Mouse (Mus musculus) heart, embryonic 11.5 days (tissue): ENCODE results near the gene Xrn2. TPM values are rescaled to one million over a fixed set of nuclear protein-coding genes. Genes with fewer than 3 reads are reported as not detected.

Experiments used
- ATAC-seq: fragments of 200-750 bp; cut with Nextera tagmentation; replicated peaks from 2 replicates; pipeline ENCODE4 v1.8.0; 2017; ENCODE audit warnings: moderate library complexity; ENCODE audit not compliant: insufficient number of reproducible peaks, low FRiP score, low TSS enrichment
- H3K27ac ChIP-seq: fragments of 300-500 bp; sonication (generic); 2 replicates; pipeline ENCODE4 v1.5.1; 2014; ENCODE audit warnings: mild to moderate bottlenecking, low read depth, low read length
- H3K27me3 ChIP-seq: fragments of 300-500 bp; sonication (generic); 2 replicates; pipeline ENCODE4 v1.6.1; 2014; ENCODE audit warnings: mild to moderate bottlenecking, low read length, mixed read lengths; ENCODE audit not compliant: control insufficient read depth, insufficient read depth
- H3K36me3 ChIP-seq: fragments of 300-500 bp; sonication (generic); 2 replicates; pipeline ENCODE4 v1.6.1; 2014; ENCODE audit warnings: mild to moderate bottlenecking, low read length, moderate library complexity, mixed read lengths; ENCODE audit not compliant: control insufficient read depth, insufficient read depth
- H3K4me1 ChIP-seq: fragments of 300-500 bp; sonication (generic); 2 replicates; pipeline ENCODE4 v1.6.1; 2014; ENCODE audit warnings: low read length; ENCODE audit not compliant: control insufficient read depth, insufficient read depth
- H3K4me2 ChIP-seq: fragments of 300-500 bp; sonication (generic); 2 replicates; pipeline ENCODE4 v1.6.1; 2014; ENCODE audit warnings: mild to moderate bottlenecking, moderate library complexity
- H3K4me3 ChIP-seq: fragments of 300-500 bp; sonication (generic); 2 replicates; pipeline ENCODE4 v1.5.1; 2014; ENCODE audit warnings: low read depth, low read length
- H3K9ac ChIP-seq: fragments of 300-500 bp; sonication (generic); 2 replicates; pipeline ENCODE4 v1.6.1; 2014; ENCODE audit warnings: mild to moderate bottlenecking, low read depth, low read length, moderate library complexity
- H3K9me3 ChIP-seq: fragments of 300-500 bp; sonication (generic); replicated peaks from 2 replicates; pipeline ENCODE4 v1.6.1; 2016; ENCODE audit warnings: low read length; ENCODE audit not compliant: control insufficient read depth
- WGBS: fragments of 180-500 bp; shearing (Covaris S2); extraction: QIAGEN DNeasy Blood & Tissue Kit; methylation state at CpG from one replicate; pipeline ENCODE4 v1.1.7; 2014; ENCODE audit not compliant: insufficient replicate concordance; 5-methylcytosine and 5-hydroxymethylcytosine counted together
- polyA plus RNA-seq: library from polyadenylated mRNA; unstranded; fragments of >200 nt; fragmentation: Nextera tagmentation; extraction: Ambion mirVana; gene quantifications from 2 replicates; pipeline ENCODE4 v1.2.1, GENCODE M21; 2014

The Xrn2 gene
- polyA plus RNA-seq, 1 experiment from 2014 or later: 70.3 TPM

- no peak overlapping the region for H3K27ac ChIP-seq
- H3K27me3 ChIP-seq: no peaks in the 10 kb centered on the region
- H3K9ac ChIP-seq: no peak overlapping the region
- no peak overlapping the region for H3K4me2 ChIP-seq
- H3K4me3 ChIP-seq: no peak overlapping the region
- ATAC-seq: no peak
- no peaks in the 10 kb centered on the region for H3K9me3 ChIP-seq
- peaks cover 3% of the 10 kb centered on the region for H3K36me3 ChIP-seq
- WGBS: 85% methylated on average over 2 of the region's 2 CpGs
- no peaks in the 10 kb centered on the region for H3K4me1 ChIP-seq
Measured at GRCm38 (mm10) chr2:147073962-147074361, 61.2 kb downstream of the Xrn2 start.

- no peak for ATAC-seq
- peaks cover 3% of the 10 kb centered on the region for H3K36me3 ChIP-seq
Measured at GRCm38 (mm10) chr2:147074399-147074798, 61.6 kb downstream of the Xrn2 start.

GRCm38 (mm10) chr2:147082391-147082790 is 69.6 kb downstream of the Xrn2 start:
- no peak for ATAC-seq
- H3K9ac ChIP-seq: no peak overlapping the region
- no peak overlapping the region for H3K27ac ChIP-seq
- no peaks in the 10 kb centered on the region for H3K9me3 ChIP-seq
- peaks cover 59% of the 10 kb centered on the region for H3K27me3 ChIP-seq
- H3K4me1 ChIP-seq: peaks cover 12% of the 10 kb centered on the region; the same call in 1 of the 2 replicates
- 72% methylated on average over 4 of the region's 4 CpGs for WGBS
- H3K4me3 ChIP-seq: no peak overlapping the region
- no peaks in the 10 kb centered on the region for H3K36me3 ChIP-seq
- H3K4me2 ChIP-seq: no peak overlapping the region

More at GRCm38 (mm10) chr2:147074399-147074798, 61.6 kb downstream of the Xrn2 start:
- Histone ChIP-seq H3K27me3 (peaks cover under 1% of the 10 kb centered on the region; the same call in 1 of the 2 replicates), H3K9me3 (no peaks in the 10 kb centered on the region), H3K9ac (no peak overlapping the region), H3K4me1 (no peaks in the 10 kb centered on the region), H3K27ac (no peak overlapping the region), H3K4me3 (no peak overlapping the region), H3K4me2 (no peak overlapping the region)
- WGBS: 91% methylated on average over 4 of the region's 4 CpGs

GRCm38 (mm10) chr2:147083471-147084365 is 70.9 kb downstream of the Xrn2 start:
- no peak for ATAC-seq
- Histone ChIP-seq H3K9me3 (no peaks in the 10 kb centered on the region), H3K36me3 (no peaks in the 10 kb centered on the region), H3K4me2 (peak overlapping the region; percentile 75), H3K9ac (no peak overlapping the region), H3K27me3 (peaks cover 62% of the 10 kb centered on the region), H3K4me3 (peak overlapping the region; percentile 48), H3K27ac (no peak overlapping the region), H3K4me1 (peaks cover 12% of the 10 kb centered on the region; the same call in 1 of the 2 replicates)
- WGBS: 1% methylated on average over 71 of the region's 72 CpGs

GRCm38 (mm10) chr2:147084366-147085071 is 71.7 kb downstream of the Xrn2 start:
- H3K27me3 ChIP-seq: peaks cover 60% of the 10 kb centered on the region
- H3K9me3 ChIP-seq: no peaks in the 10 kb centered on the region
- peak overlapping the region; percentile 48 for H3K4me3 ChIP-seq
- H3K4me2 ChIP-seq: peak overlapping the region; percentile 75
- no peak overlapping the region for H3K9ac ChIP-seq
- 2% methylated on average over 86 of the region's 106 CpGs for WGBS
- H3K36me3 ChIP-seq: no peaks in the 10 kb centered on the region
- H3K4me1 ChIP-seq: peaks cover 12% of the 10 kb centered on the region; the same call in 1 of the 2 replicates
- ATAC-seq: 0 out of 2 replicates have a peak, but pooled peaks have one; percentile 22
- no peak overlapping the region for H3K27ac ChIP-seq

GRCm38 (mm10) chr2:147085072-147085870 is 72.5 kb downstream of the Xrn2 start, which contains the start of gene Nkx2-4:
Nkx2-4 (minus strand) TSS chr2:147085445.
- WGBS: under 1% methylated on average over 54 of the region's 82 CpGs
- 0 out of 2 replicates have a peak, but pooled peaks have one; percentile 31 for ATAC-seq
- H3K27me3 ChIP-seq: peaks cover 57% of the 10 kb centered on the region
- peak within 1 kb of the TSS; percentile 48 for H3K4me3 ChIP-seq
- peak within 1 kb of the TSS; percentile 75 for H3K4me2 ChIP-seq
- no peak within 1 kb of the TSS for H3K9ac ChIP-seq
- no peaks in the 10 kb centered on the region for H3K9me3 ChIP-seq
- peaks cover 12% of the 10 kb centered on the region; the same call in 1 of the 2 replicates for H3K4me1 ChIP-seq
- H3K27ac ChIP-seq: no peak within 1 kb of the TSS
- H3K36me3 ChIP-seq: no peaks in the 10 kb centered on the region

GRCm38 (mm10) chr2:147085937-147086336 is 73.1 kb downstream of the Xrn2 start:
- Histone ChIP-seq H3K9ac (no peak overlapping the region), H3K4me3 (no peak overlapping the region), H3K4me2 (no peak overlapping the region), H3K9me3 (no peaks in the 10 kb centered on the region), H3K4me1 (peaks cover 12% of the 10 kb centered on the region; the same call in 1 of the 2 replicates), H3K27me3 (peaks cover 56% of the 10 kb centered on the region), H3K36me3 (no peaks in the 10 kb centered on the region), H3K27ac (no peak overlapping the region)
- WGBS: 10% methylated on average over 6 of the region's 6 CpGs
- no peak for ATAC-seq

- Histone ChIP-seq H3K27ac (no peak overlapping the region), H3K9me3 (no peaks in the 10 kb centered on the region), H3K4me3 (no peak overlapping the region), H3K4me2 (no peak overlapping the region), H3K4me1 (peaks cover 12% of the 10 kb centered on the region; the same call in 1 of the 2 replicates), H3K9ac (no peak overlapping the region), H3K36me3 (no peaks in the 10 kb centered on the region), H3K27me3 (peaks cover 51% of the 10 kb centered on the region)
- WGBS: 20% methylated on average over 5 of the region's 5 CpGs
- ATAC-seq: no peak
Measured at GRCm38 (mm10) chr2:147086441-147086840, 73.6 kb downstream of the Xrn2 start.
